Mouse (Mus musculus) limb, embryonic 13.5 days (tissue): ENCODE measurements around the gene Siah2. TPM values are rescaled to one million over a fixed set of nuclear protein-coding genes. Genes with fewer than 3 reads are reported as not detected.

Experiments
- ATAC-seq: fragments of 200-750 bp; cut with Nextera tagmentation; 2 replicates; pipeline ENCODE4 v1.8.0; 2017; ENCODE audit warnings: low read depth, moderate number of reproducible peaks, moderate TSS enrichment; ENCODE audit not compliant: low FRiP score
- H3K27ac ChIP-seq: fragments of 300-500 bp; sonication (generic); 2 replicates; pipeline ENCODE4 v1.5.1; 2015; ENCODE audit warnings: inconsistent platforms, mild to moderate bottlenecking, moderate library complexity
- H3K27me3 ChIP-seq: fragments of 300-500 bp; sonication (generic); 2 replicates; pipeline ENCODE4 v1.6.1; 2015; ENCODE audit warnings: mild to moderate bottlenecking, inconsistent platforms
- H3K36me3 ChIP-seq: fragments of 300-500 bp; sonication (generic); 2 replicates; pipeline ENCODE4 v1.6.1; 2015; ENCODE audit warnings: inconsistent platforms, mild to moderate bottlenecking, moderate library complexity
- H3K4me1 ChIP-seq: fragments of 300-500 bp; sonication (generic); 2 replicates; pipeline ENCODE4 v1.6.1; 2015; ENCODE audit warnings: inconsistent platforms
- H3K4me2 ChIP-seq: fragments of 300-500 bp; sonication (generic); replicated peaks from 2 replicates; pipeline ENCODE4 v1.6.1; 2015; ENCODE audit warnings: inconsistent platforms, mild to moderate bottlenecking, moderate library complexity
- H3K4me3 ChIP-seq: fragments of 300-500 bp; sonication (generic); 2 replicates; pipeline ENCODE4 v1.5.1; 2015; ENCODE audit warnings: moderate library complexity, mild to moderate bottlenecking, inconsistent platforms
- H3K9ac ChIP-seq: fragments of 300-500 bp; sonication (generic); 2 replicates; pipeline ENCODE4 v1.6.1; 2015; ENCODE audit warnings: mild to moderate bottlenecking, inconsistent platforms
- H3K9me3 ChIP-seq: fragments of 300-500 bp; sonication (generic); 2 replicates; pipeline ENCODE4 v1.6.1; 2016; ENCODE audit warnings: inconsistent platforms
- WGBS: fragments of 180-500 bp; shearing (Covaris S2); methylation state at CpG from one replicate; pipeline ENCODE4 v1.1.7; 2015; 5-methylcytosine and 5-hydroxymethylcytosine counted together
- polyA plus RNA-seq: library from polyadenylated mRNA; unstranded; fragments of >200 nt; fragmentation: Nextera tagmentation; extraction: Ambion mirVana; gene quantifications from 2 replicates; pipeline ENCODE4 v1.2.1, GENCODE M21; 2015

The Siah2 gene
- polyA plus RNA-seq, 1 experiment from 2014 or later = 5.9 TPM

DNA sequence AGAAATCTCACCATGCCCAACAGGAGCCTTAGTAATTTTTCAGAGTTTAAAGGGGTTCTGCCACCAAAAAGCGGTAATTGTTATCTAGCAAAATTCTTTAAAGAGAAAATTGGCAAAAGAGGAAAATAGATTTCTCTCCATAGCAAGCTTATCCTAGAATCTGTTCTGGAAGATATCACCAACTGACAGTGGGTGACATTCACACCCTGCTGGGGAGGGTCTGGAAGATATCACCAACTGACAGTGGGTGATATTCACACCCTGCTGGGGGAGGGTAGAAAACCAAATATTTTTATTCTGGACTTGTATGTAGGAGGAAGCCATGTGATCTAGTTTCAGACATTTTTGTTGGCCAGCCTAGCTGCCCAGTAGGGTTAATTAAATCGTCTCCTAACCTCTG lies 24.5 kb upstream of the Siah2 start:
- Histone ChIP-seq H3K4me2 (no peak overlapping the region), H3K36me3 (no peaks in the 10 kb centered on the region), H3K4me3 (no peak overlapping the region), H3K27ac (no peak overlapping the region), H3K4me1 (no peaks in the 10 kb centered on the region), H3K27me3 (no peaks in the 10 kb centered on the region), H3K9ac (no peak overlapping the region), H3K9me3 (no peaks in the 10 kb centered on the region)
- WGBS = 80% methylated on average over 2 of the region's 2 CpGs
- ATAC-seq = no peak

DNA sequence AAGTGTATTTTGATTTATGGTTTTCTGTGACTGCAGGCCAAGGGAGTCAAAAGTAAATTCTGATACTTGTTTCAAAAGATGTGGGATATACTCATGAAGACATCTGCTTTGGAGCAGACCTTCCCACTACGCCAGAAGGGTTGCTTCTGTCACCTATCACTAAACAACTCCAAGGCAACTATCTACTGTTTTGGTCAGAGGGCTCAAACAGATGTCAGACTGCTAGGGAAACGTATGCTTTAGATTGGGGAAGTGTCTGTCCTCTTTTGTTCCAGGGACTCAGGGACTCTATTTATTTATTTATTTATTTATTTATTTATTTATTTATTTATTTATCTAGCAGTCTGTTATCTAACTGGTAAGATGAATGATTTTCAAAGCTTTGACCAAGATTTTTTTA lies 22.6 kb upstream of the Siah2 start:
- Histone ChIP-seq H3K27ac (no peak overlapping the region), H3K9me3 (no peaks in the 10 kb centered on the region), H3K4me1 (no peaks in the 10 kb centered on the region), H3K9ac (no peak overlapping the region), H3K4me3 (no peak overlapping the region), H3K36me3 (no peaks in the 10 kb centered on the region), H3K4me2 (no peak overlapping the region), H3K27me3 (no peaks in the 10 kb centered on the region)
- 68% methylated on average over 2 of the region's 2 CpGs for WGBS
- ATAC-seq = no peak

DNA sequence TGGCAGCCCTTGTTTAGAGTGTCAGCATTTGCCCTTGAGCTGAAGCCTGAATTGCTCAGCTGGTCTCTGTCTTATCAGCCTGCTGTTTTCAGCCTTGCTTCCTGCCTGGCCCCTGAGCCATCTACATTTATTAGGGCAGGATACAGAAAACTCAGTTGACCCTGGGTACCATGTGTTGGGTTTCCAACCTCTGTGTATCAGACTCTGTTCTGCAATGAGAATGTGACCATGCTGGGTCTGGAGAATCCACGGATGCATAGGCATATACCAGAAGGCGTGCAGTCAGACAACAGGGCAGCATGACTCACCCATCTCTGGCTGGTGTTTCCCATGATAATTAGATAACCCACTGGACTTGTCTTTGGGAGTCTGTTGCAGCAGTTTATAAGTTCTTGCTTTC lies 21.8 kb upstream of the Siah2 start:
- no peak overlapping the region for H3K9ac ChIP-seq
- no peak for ATAC-seq
- H3K4me1 ChIP-seq = no peaks in the 10 kb centered on the region
- no peaks in the 10 kb centered on the region for H3K9me3 ChIP-seq
- no peak overlapping the region for H3K4me2 ChIP-seq
- H3K36me3 ChIP-seq = no peaks in the 10 kb centered on the region
- H3K27ac ChIP-seq = no peak overlapping the region
- 66% methylated on average over 2 of the region's 2 CpGs for WGBS
- no peak overlapping the region for H3K4me3 ChIP-seq
- H3K27me3 ChIP-seq = no peaks in the 10 kb centered on the region

DNA sequence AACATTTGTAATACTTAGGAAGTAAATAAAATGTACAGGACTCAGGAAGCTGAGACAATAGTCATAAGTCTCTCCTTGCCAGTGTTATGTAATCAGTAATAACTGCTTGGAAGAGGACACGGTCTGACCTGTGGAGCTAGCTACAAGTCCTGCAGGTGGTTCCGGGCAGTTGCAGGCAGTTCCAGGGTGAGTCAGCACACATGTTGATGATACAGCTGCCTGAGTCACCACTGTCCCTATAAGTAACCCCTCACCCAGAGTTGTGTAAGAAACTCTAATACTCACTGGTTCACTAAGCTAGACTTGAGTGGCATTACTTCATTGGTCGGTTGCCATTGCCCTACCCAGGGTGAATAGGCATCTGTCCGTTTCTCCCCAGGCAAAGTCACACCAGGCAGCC lies 21.0 kb upstream of the Siah2 start:
- no peak overlapping the region for H3K4me2 ChIP-seq
- H3K9me3 ChIP-seq = no peaks in the 10 kb centered on the region
- H3K4me1 ChIP-seq = no peaks in the 10 kb centered on the region
- H3K27ac ChIP-seq = no peak overlapping the region
- no peaks in the 10 kb centered on the region for H3K36me3 ChIP-seq
- ATAC-seq = no peak
- 82% methylated on average over 4 of the region's 4 CpGs for WGBS
- H3K27me3 ChIP-seq = no peaks in the 10 kb centered on the region
- no peak overlapping the region for H3K9ac ChIP-seq
- no peak overlapping the region for H3K4me3 ChIP-seq

DNA sequence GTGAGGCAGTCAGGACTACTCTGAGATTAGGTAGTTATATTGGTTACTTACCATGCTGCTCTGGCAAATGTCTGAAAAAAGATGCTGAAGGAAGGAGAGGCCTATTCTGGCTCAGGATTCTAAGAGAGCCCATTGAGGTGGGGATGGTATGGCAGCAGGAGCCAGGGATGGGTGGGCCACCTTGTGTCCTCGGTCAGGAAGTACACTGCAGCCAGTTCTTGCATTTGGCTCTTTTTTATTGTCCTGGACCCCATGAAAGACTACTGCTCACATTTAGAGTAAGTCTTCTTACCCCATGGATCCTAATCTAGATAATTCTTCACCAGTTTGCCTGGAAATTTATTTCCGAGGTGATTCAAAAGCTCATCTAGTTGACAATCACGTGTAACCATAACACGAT lies 12.3 kb upstream of the Siah2 start:
- Histone ChIP-seq H3K4me3 (no peak overlapping the region), H3K4me2 (no peak overlapping the region), H3K27me3 (no peaks in the 10 kb centered on the region), H3K4me1 (no peaks in the 10 kb centered on the region), H3K9me3 (no peaks in the 10 kb centered on the region), H3K27ac (no peak overlapping the region), H3K36me3 (no peaks in the 10 kb centered on the region), H3K9ac (no peak overlapping the region)
- 73% methylated on average over 4 of the region's 4 CpGs for WGBS
- no peak for ATAC-seq

DNA sequence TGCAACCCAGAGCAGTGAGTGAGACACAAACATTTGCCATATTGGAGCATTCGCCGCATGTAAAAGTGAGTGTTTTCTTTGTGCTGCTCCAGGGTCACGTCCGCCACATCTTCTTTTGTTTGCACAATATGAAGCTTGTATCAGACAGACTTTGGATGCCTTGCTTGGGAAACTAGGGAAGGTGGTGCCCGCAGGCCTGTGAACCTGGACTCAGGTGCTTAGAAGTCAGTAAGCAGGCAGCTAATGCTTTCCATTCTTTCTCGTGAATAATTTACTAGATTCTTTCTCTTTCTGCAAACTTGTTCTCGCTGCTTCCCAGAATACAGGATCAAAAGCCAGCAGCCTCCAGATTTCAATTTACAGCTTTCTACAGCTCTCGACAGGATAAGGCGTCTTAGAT lies 11.5 kb upstream of the Siah2 start:
- H3K4me1 ChIP-seq = no peaks in the 10 kb centered on the region
- no peak overlapping the region for H3K9ac ChIP-seq
- H3K27me3 ChIP-seq = no peaks in the 10 kb centered on the region
- H3K4me3 ChIP-seq = no peak overlapping the region
- WGBS = 73% methylated on average over 9 of the region's 9 CpGs
- no peaks in the 10 kb centered on the region for H3K9me3 ChIP-seq
- H3K36me3 ChIP-seq = no peaks in the 10 kb centered on the region
- no peak for ATAC-seq
- H3K4me2 ChIP-seq = no peak overlapping the region
- H3K27ac ChIP-seq = no peak overlapping the region

DNA sequence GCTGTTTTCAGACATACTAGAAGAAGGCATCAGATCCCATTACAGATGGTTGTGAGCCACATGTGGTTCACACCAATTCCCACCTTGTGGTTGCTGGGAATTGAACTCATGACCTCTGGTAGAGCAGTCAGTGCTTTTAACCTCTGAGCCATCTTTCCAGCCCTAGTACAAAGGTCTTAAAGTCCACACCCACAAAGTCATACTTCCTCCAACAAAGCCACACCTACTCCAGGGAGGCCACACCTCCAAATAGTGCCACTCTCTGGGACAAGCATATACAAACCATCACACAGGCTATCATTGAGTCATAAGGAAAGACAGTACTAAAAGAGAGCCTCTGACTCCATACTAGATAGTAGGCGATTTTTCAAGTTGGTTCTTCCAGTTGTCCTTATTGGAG lies 10.1 kb upstream of the Siah2 start:
- H3K27me3 ChIP-seq = no peaks in the 10 kb centered on the region
- no peaks in the 10 kb centered on the region for H3K9me3 ChIP-seq
- H3K4me2 ChIP-seq = no peak overlapping the region
- no peaks in the 10 kb centered on the region for H3K36me3 ChIP-seq
- no peak overlapping the region for H3K27ac ChIP-seq
- WGBS = 87% methylated on average over 1 of the region's 1 CpGs
- no peak overlapping the region for H3K9ac ChIP-seq
- H3K4me1 ChIP-seq = no peaks in the 10 kb centered on the region
- no peak for ATAC-seq
- no peak overlapping the region for H3K4me3 ChIP-seq

DNA sequence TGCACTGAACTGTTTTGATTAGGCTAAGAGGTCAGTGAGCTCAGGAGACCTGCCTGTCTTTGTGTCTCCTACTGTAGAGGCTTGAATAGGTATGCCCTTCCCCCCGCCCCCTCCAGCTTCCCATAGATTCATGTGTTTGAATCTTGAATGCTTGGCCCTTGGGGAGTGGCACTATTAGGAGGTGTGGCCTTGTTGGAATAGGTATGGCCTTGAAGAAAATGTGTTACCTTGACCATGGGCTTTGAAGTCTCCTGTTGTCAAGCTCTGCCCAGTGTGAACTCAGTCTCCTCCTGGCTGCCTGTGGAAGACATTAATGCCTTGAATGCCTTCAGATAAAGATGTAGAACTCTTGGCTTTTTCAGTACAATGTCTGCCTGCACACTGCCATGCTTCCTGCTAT lies 9.2 kb upstream of the Siah2 start:
- ATAC-seq = no peak
- no peak overlapping the region for H3K9ac ChIP-seq
- H3K4me2 ChIP-seq = no peak overlapping the region
- H3K4me1 ChIP-seq = no peaks in the 10 kb centered on the region
- H3K27me3 ChIP-seq = no peaks in the 10 kb centered on the region
- no peak overlapping the region for H3K4me3 ChIP-seq
- H3K36me3 ChIP-seq = no peaks in the 10 kb centered on the region
- H3K27ac ChIP-seq = no peak overlapping the region
- WGBS = 88% methylated on average over 1 of the region's 1 CpGs
- no peaks in the 10 kb centered on the region for H3K9me3 ChIP-seq

DNA sequence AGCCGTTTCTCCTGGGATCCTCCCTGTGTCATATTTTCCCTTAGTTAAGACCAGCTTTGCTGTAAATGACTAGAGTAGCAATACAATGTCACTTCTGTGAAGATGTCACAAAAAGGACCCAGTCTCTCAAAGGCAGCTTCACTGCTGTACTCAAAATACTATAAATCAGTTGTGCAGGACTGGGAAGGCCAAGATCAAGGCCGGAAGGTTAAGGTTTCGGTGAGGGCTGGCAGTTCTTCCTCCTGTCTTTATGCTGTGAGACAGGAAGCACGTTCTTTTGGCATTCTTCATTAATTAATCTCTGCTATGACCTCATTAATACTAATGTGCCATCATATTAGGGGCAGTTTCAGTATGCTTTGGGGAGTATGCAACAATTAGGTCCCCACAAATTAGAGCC lies 5.7 kb upstream of the Siah2 start:
- no peak overlapping the region for H3K27ac ChIP-seq
- no peaks in the 10 kb centered on the region for H3K27me3 ChIP-seq
- no peak overlapping the region for H3K9ac ChIP-seq
- ATAC-seq = no peak
- no peak overlapping the region for H3K4me2 ChIP-seq
- 80% methylated on average over 4 of the region's 4 CpGs for WGBS
- peaks cover 3% of the 10 kb centered on the region; the same call in 1 of the 2 replicates for H3K4me1 ChIP-seq
- H3K9me3 ChIP-seq = no peaks in the 10 kb centered on the region
- no peak overlapping the region for H3K4me3 ChIP-seq
- H3K36me3 ChIP-seq = no peaks in the 10 kb centered on the region

DNA sequence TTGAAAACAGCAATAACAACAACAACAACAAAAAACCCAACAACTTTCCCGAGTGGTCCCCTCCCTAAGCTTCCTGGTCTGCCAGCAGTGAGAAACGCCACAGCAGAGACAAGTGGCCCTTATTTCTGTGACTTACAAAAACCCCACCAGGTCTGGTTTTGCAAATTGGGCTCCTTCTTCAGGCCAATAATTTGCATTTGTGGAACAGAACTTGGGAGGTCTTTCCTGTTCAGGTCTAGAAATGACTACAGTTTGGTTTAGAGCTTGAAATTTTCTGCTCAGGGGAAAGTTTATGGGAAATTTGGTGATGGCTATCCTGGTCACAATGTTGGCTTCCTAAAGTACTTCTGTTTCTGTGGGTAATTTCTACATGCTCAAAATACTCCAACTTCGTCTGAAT lies 4.6 kb upstream of the Siah2 start:
- Histone ChIP-seq H3K4me1 (peaks cover 7% of the 10 kb centered on the region; the same call in 1 of the 2 replicates), H3K4me3 (no peak overlapping the region), H3K4me2 (no peak overlapping the region), H3K27me3 (no peaks in the 10 kb centered on the region), H3K9me3 (no peaks in the 10 kb centered on the region), H3K9ac (no peak overlapping the region), H3K36me3 (no peaks in the 10 kb centered on the region), H3K27ac (no peak overlapping the region)
- no peak for ATAC-seq
- WGBS = 36% methylated on average over 3 of the region's 3 CpGs

DNA sequence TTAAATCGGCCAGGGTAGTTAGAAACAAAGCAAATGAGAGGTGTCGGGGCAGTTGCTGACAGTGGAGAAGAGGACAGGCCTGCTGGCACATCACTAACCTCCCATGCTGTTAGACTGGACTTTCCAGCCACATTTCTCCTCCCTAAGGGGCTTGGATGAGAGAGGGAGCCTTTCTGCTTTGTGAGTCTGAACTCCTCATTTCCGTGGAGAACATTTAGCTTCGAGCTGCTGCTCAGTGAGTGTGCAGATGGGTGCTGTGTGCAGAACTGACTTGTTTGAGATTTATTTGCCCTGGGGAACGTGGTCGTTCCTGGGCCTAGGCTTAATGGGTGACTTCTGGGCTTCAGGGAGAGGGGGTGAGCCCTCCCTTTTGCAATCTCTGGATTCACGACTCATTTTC lies 3.3 kb upstream of the Siah2 start:
- no peaks in the 10 kb centered on the region for H3K9me3 ChIP-seq
- no peak overlapping the region for H3K4me2 ChIP-seq
- H3K9ac ChIP-seq = no peak overlapping the region
- no peak for ATAC-seq
- H3K27ac ChIP-seq = no peak overlapping the region
- WGBS = 28% methylated on average over 7 of the region's 7 CpGs
- no peaks in the 10 kb centered on the region for H3K27me3 ChIP-seq
- no peak overlapping the region for H3K4me3 ChIP-seq
- H3K4me1 ChIP-seq = peaks cover 7% of the 10 kb centered on the region; the same call in 1 of the 2 replicates
- H3K36me3 ChIP-seq = no peaks in the 10 kb centered on the region

DNA sequence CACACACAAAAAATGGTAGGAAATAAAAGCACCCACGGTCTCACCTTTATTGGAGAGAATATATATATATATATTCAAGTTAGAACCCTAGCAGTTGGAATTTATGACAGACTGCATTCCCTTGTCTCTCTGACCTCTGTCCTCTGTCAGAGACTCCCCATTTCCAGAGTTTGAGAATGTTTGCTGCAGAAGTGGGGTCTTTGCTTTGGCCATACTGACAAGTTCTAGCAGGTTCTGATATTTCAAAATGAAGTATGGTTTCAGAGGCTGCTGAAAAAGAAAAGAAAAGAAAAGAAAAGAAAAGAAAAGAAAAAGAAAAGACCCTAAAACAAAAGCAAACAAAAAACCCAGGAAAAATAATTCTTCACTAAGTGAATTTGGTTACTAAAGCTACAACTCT lies 2.8 kb upstream of the Siah2 start:
- ATAC-seq = no peak
- Histone ChIP-seq H3K4me2 (no peak overlapping the region), H3K27me3 (no peaks in the 10 kb centered on the region), H3K9me3 (no peaks in the 10 kb centered on the region), H3K27ac (no peak overlapping the region), H3K4me3 (no peak overlapping the region), H3K36me3 (no peaks in the 10 kb centered on the region), H3K4me1 (peaks cover 11% of the 10 kb centered on the region), H3K9ac (no peak overlapping the region)
- 66% methylated on average over 1 of the region's 1 CpGs for WGBS

DNA sequence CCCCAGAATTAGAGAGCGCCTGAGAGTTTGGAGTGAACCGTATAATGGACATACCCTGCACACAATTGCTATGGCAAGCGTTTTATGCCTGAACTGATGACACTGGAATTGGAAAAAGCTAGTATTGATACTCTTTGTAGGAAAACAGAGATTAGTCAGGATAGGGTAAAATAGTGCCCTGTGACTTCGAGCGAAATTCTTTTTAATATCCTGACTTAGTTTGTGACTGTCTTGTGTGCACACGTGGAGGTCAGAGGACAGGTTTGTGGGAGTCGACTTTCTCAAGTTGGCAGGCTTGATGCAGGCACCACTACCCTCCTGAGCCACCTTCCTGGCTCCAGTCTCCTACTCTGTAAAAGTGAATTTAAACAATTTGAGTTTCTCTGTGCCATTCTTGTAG lies 1.1 kb upstream of the Siah2 start:
- 83% methylated on average over 7 of the region's 7 CpGs for WGBS
- no peaks in the 10 kb centered on the region for H3K27me3 ChIP-seq
- H3K9ac ChIP-seq = no peak overlapping the region
- no peak for ATAC-seq
- peak overlapping the region; percentile 92; the same call in 1 of the 2 replicates for H3K4me2 ChIP-seq
- H3K4me1 ChIP-seq = peaks cover 27% of the 10 kb centered on the region
- no peaks in the 10 kb centered on the region for H3K36me3 ChIP-seq
- no peak overlapping the region for H3K4me3 ChIP-seq
- H3K9me3 ChIP-seq = no peaks in the 10 kb centered on the region
- H3K27ac ChIP-seq = no peak overlapping the region
